Mouse (Mus musculus) embryonic fibroblast, embryonic 13.5 days (primary cell): ENCODE data around the gene Gm20388.

Experiments
- CTCF ChIP-seq: IDR thresholded peaks from 2 replicates; pipeline ENCODE4 v1.5.1; 2011; ENCODE audit warnings: mild to moderate bottlenecking, control low read depth, low read length, moderate library complexity, borderline replicate concordance; ENCODE audit not compliant: insufficient read depth
- POLR2A ChIP-seq: IDR thresholded peaks from 2 replicates; pipeline ENCODE4 v1.6.1; 2011; ENCODE audit warnings: low read depth, mild to moderate bottlenecking, control low read depth, low read length, moderate library complexity

GRCm38 (mm10) chr8:120312452-120312851 lies 401.8 kb downstream of the Gm20388 start:
- TF ChIP-seq POLR2A (no peak), CTCF (no peak)
